Mouse (Mus musculus) limb, embryonic 11.5 days (tissue): ENCODE data around the gene Entr1. TPM values are rescaled to one million over a fixed set of nuclear protein-coding genes. Genes with fewer than 3 reads are reported as not detected.

Experiments used
- ATAC-seq: fragments of 200-750 bp; cut with Nextera tagmentation; 2 replicates; pipeline ENCODE4 v1.8.0; 2017; ENCODE audit warnings: low read depth; ENCODE audit not compliant: insufficient number of reproducible peaks, low FRiP score, low TSS enrichment
- DNase-seq: peaks from one replicate; pipeline ENCODE4 v3.0.0-alpha.2; 2015; ENCODE audit warnings: low spot score
- H3K27ac ChIP-seq: fragments of 300-500 bp; sonication (generic); replicated peaks from 2 replicates; pipeline ENCODE4 v1.5.1; 2014; ENCODE audit warnings: low read depth, mild to moderate bottlenecking, low read length
- H3K27me3 ChIP-seq: fragments of 300-500 bp; sonication (generic); 2 replicates; pipeline ENCODE4 v1.6.1; 2014; ENCODE audit warnings: mild to moderate bottlenecking, low read length, mixed read lengths; ENCODE audit not compliant: control insufficient read depth, insufficient read depth
- H3K36me3 ChIP-seq: fragments of 300-500 bp; sonication (generic); 2 replicates; pipeline ENCODE4 v1.6.1; 2014; ENCODE audit warnings: mild to moderate bottlenecking, low read length, moderate library complexity, mixed read lengths; ENCODE audit not compliant: control insufficient read depth, insufficient read depth
- H3K4me1 ChIP-seq: fragments of 300-500 bp; sonication (generic); 2 replicates; pipeline ENCODE4 v1.6.1; 2014; ENCODE audit warnings: low read length, mixed read lengths; ENCODE audit not compliant: control insufficient read depth, insufficient read depth
- H3K4me2 ChIP-seq: fragments of 300-500 bp; sonication (generic); 2 replicates; pipeline ENCODE4 v1.6.1; 2014; ENCODE audit warnings: low read depth, mild to moderate bottlenecking, moderate library complexity; ENCODE audit not compliant: severe bottlenecking
- H3K4me3 ChIP-seq: fragments of 300-500 bp; sonication (generic); 2 replicates; pipeline ENCODE4 v1.5.1; 2014; ENCODE audit warnings: low read depth, low read length
- H3K9ac ChIP-seq: fragments of 300-500 bp; sonication (generic); 2 replicates; pipeline ENCODE4 v1.6.1; 2014; ENCODE audit warnings: mild to moderate bottlenecking, low read length
- H3K9me3 ChIP-seq: fragments of 300-500 bp; sonication (generic); 2 replicates; pipeline ENCODE4 v1.6.1; 2016; ENCODE audit warnings: low read length; ENCODE audit not compliant: control insufficient read depth
- WGBS: fragments of 180-500 bp; shearing (Covaris S2); extraction: QIAGEN DNeasy Blood & Tissue Kit; methylation state at CpG from one replicate; pipeline ENCODE4 v1.1.7; 2014; 5-methylcytosine and 5-hydroxymethylcytosine counted together
- polyA plus RNA-seq: library from polyadenylated mRNA; unstranded; fragments of >200 nt; fragmentation: Nextera tagmentation; extraction: Ambion mirVana; gene quantifications from 2 replicates; pipeline ENCODE4 v1.2.1, GENCODE M21; 2014

Entr1 gene
- polyA plus RNA-seq, result 128 and 132 TPM in 2 replicates

- H3K27ac ChIP-seq, result peak within 1 kb of the TSS; percentile 55; the same call in 1 of the 2 replicates
- WGBS, result under 1% methylated on average over 60 of the region's 60 CpGs
- peak within 1 kb of the TSS; percentile 86 for H3K4me3 ChIP-seq
- peaks cover 39% of the 10 kb centered on the region for H3K36me3 ChIP-seq
- peaks cover 2% of the 10 kb centered on the region; the same call in 1 of the 2 replicates for H3K4me1 ChIP-seq
- no peaks in the 10 kb centered on the region for H3K9me3 ChIP-seq
- H3K27me3 ChIP-seq, result no peaks in the 10 kb centered on the region
- H3K9ac ChIP-seq, result peak within 1 kb of the TSS; percentile 91
- peak within 1 kb of the TSS; percentile 94 for H3K4me2 ChIP-seq
- DNase-seq (peak; percentile 86), ATAC-seq (peak; percentile 87)
These were observed at the start of gene Entr1, which contains the start of gene Pmpca for GRCm38 (mm10) chr2:26389154-26389690. Entr1 (minus strand) TSS chr2:26389316. Pmpca (plus strand) TSS chr2:26389339.

- Histone ChIP-seq H3K27me3 (no peaks in the 10 kb centered on the region), H3K4me3 (no peak overlapping the region), H3K27ac (no peak overlapping the region), H3K9me3 (no peaks in the 10 kb centered on the region), H3K9ac (no peak overlapping the region), H3K36me3 (peaks cover 29% of the 10 kb centered on the region), H3K4me2 (no peak overlapping the region), H3K4me1 (no peaks in the 10 kb centered on the region; the same call in 1 of the 2 replicates)
- ATAC-seq (no peak), DNase-seq (no peak)
- WGBS, result 94% methylated on average over 7 of the region's 7 CpGs
These were observed 49.3 kb upstream of the Entr1 start for GRCm38 (mm10) chr2:26438373-26438772.

GRCm38 (mm10) chr2:26437221-26437620 is 48.1 kb upstream of the Entr1 start:
- Histone ChIP-seq H3K4me1 (no peaks in the 10 kb centered on the region), H3K9ac (no peak overlapping the region), H3K4me2 (no peak overlapping the region), H3K27ac (no peak overlapping the region), H3K9me3 (no peaks in the 10 kb centered on the region), H3K36me3 (peaks cover 29% of the 10 kb centered on the region), H3K4me3 (no peak overlapping the region), H3K27me3 (no peaks in the 10 kb centered on the region)
- WGBS, result 81% methylated on average over 4 of the region's 4 CpGs
- no peak for DNase-seq
- ATAC-seq, result no peak

GRCm38 (mm10) chr2:26434791-26435572 is 45.9 kb upstream of the Entr1 start:
- Histone ChIP-seq H3K4me2 (no peak overlapping the region), H3K4me1 (no peaks in the 10 kb centered on the region), H3K9me3 (no peaks in the 10 kb centered on the region), H3K27ac (no peak overlapping the region), H3K27me3 (no peaks in the 10 kb centered on the region), H3K36me3 (peaks cover 24% of the 10 kb centered on the region), H3K9ac (no peak overlapping the region), H3K4me3 (no peak overlapping the region)
- WGBS, result 89% methylated on average over 7 of the region's 7 CpGs
- DNase-seq (no peak), ATAC-seq (no peak)

- DNase-seq (no peak), ATAC-seq (no peak)
- no peaks in the 10 kb centered on the region for H3K4me1 ChIP-seq
- H3K4me2 ChIP-seq, result no peak overlapping the region
- H3K36me3 ChIP-seq, result peaks cover 42% of the 10 kb centered on the region
- no peak overlapping the region for H3K4me3 ChIP-seq
- WGBS, result 93% methylated on average over 5 of the region's 5 CpGs
- no peaks in the 10 kb centered on the region for H3K9me3 ChIP-seq
- no peak overlapping the region for H3K9ac ChIP-seq
- no peaks in the 10 kb centered on the region for H3K27me3 ChIP-seq
- no peak overlapping the region for H3K27ac ChIP-seq
These were observed 40.7 kb upstream of the Entr1 start for GRCm38 (mm10) chr2:26429851-26430250.

GRCm38 (mm10) chr2:26424541-26424940 is 35.4 kb upstream of the Entr1 start:
- H3K4me3 ChIP-seq, result no peak overlapping the region
- DNase-seq, result no peak
- WGBS, result 98% methylated on average over 2 of the region's 2 CpGs
- H3K36me3 ChIP-seq, result peaks cover 50% of the 10 kb centered on the region
- H3K27ac ChIP-seq, result no peak overlapping the region
- no peaks in the 10 kb centered on the region for H3K9me3 ChIP-seq
- ATAC-seq, result no peak
- H3K4me2 ChIP-seq, result no peak overlapping the region
- no peaks in the 10 kb centered on the region for H3K27me3 ChIP-seq
- H3K9ac ChIP-seq, result no peak overlapping the region
- no peaks in the 10 kb centered on the region for H3K4me1 ChIP-seq

GRCm38 (mm10) chr2:26423086-26423485 is 34.0 kb upstream of the Entr1 start:
- no peaks in the 10 kb centered on the region for H3K27me3 ChIP-seq
- peaks cover 43% of the 10 kb centered on the region for H3K36me3 ChIP-seq
- H3K4me3 ChIP-seq, result no peak overlapping the region
- H3K27ac ChIP-seq, result no peak overlapping the region
- no peak overlapping the region for H3K9ac ChIP-seq
- WGBS, result 94% methylated on average over 1 of the region's 1 CpGs
- DNase-seq (no peak), ATAC-seq (no peak)
- no peaks in the 10 kb centered on the region for H3K9me3 ChIP-seq
- H3K4me2 ChIP-seq, result no peak overlapping the region
- no peaks in the 10 kb centered on the region for H3K4me1 ChIP-seq

- Histone ChIP-seq H3K4me3 (no peak overlapping the region), H3K4me2 (no peak overlapping the region), H3K4me1 (no peaks in the 10 kb centered on the region), H3K9me3 (no peaks in the 10 kb centered on the region), H3K27ac (no peak overlapping the region), H3K9ac (no peak overlapping the region), H3K36me3 (peaks cover 44% of the 10 kb centered on the region), H3K27me3 (no peaks in the 10 kb centered on the region)
- DNase-seq (no peak), ATAC-seq (no peak)
- 96% methylated on average over 2 of the region's 2 CpGs for WGBS
These were observed 32.9 kb upstream of the Entr1 start for GRCm38 (mm10) chr2:26421969-26422368.
